Mouse (Mus musculus) heart, embryonic 16.5 days (tissue): ENCODE data around the gene Hoxd3. TPM values are rescaled to one million over a fixed set of nuclear protein-coding genes. Genes with fewer than 3 reads are reported as not detected.

Experiments used
- ATAC-seq: fragments of 200-750 bp; cut with Nextera tagmentation; replicated peaks from 2 replicates; pipeline ENCODE4 v1.8.0; 2017; ENCODE audit warnings: moderate number of reproducible peaks; ENCODE audit not compliant: insufficient read depth, low FRiP score; ENCODE audit errors: extremely low read depth
- H3K27ac ChIP-seq: fragments of 300-500 bp; sonication (generic); 2 replicates; pipeline ENCODE4 v1.5.1; 2014; ENCODE audit warnings: mild to moderate bottlenecking, low read length, control low read depth, moderate library complexity
- H3K27me3 ChIP-seq: fragments of 300-500 bp; sonication (generic); 2 replicates; pipeline ENCODE4 v1.6.1; 2014; ENCODE audit warnings: low read length, mixed read lengths; ENCODE audit not compliant: control insufficient read depth, insufficient read depth
- H3K36me3 ChIP-seq: fragments of 300-500 bp; sonication (generic); 2 replicates; pipeline ENCODE4 v1.6.1; 2014; ENCODE audit not compliant: control insufficient read depth, insufficient read depth
- H3K4me1 ChIP-seq: fragments of 300-500 bp; sonication (generic); 2 replicates; pipeline ENCODE4 v1.6.1; 2014; ENCODE audit warnings: low read length, mixed read lengths; ENCODE audit not compliant: control insufficient read depth, insufficient read depth
- H3K4me2 ChIP-seq: fragments of 300-500 bp; sonication (generic); 2 replicates; pipeline ENCODE4 v1.6.1; 2014; ENCODE audit warnings: low read depth, mild to moderate bottlenecking, control low read depth, low read length
- H3K4me3 ChIP-seq: fragments of 300-500 bp; sonication (generic); 2 replicates; pipeline ENCODE4 v1.5.1; 2014; ENCODE audit warnings: mild to moderate bottlenecking, control low read depth, low read length
- H3K9ac ChIP-seq: fragments of 300-500 bp; sonication (generic); 2 replicates; pipeline ENCODE4 v1.6.1; 2014; ENCODE audit warnings: low read length, control low read depth
- H3K9me3 ChIP-seq: fragments of 300-500 bp; sonication (generic); replicated peaks from 2 replicates; pipeline ENCODE4 v1.6.1; 2016; ENCODE audit warnings: low read length; ENCODE audit not compliant: control insufficient read depth
- WGBS: fragments of 180-500 bp; shearing (Covaris S2); extraction: QIAGEN DNeasy Blood & Tissue Kit; methylation state at CpG from one replicate; pipeline ENCODE4 v1.1.7; 2014; 5-methylcytosine and 5-hydroxymethylcytosine counted together
- polyA plus RNA-seq: library from polyadenylated mRNA; unstranded; fragments of >200 nt; fragmentation: Nextera tagmentation; extraction: Ambion mirVana; gene quantifications from 2 replicates; pipeline ENCODE4 v1.2.1, GENCODE M21; 2015

The Hoxd3 gene
- polyA plus RNA-seq, 1 experiment from 2014 or later: 0.66 TPM

- Histone ChIP-seq H3K27me3 (peaks cover 91% of the 10 kb centered on the region), H3K9ac (no peak overlapping the region), H3K9me3 (no peaks in the 10 kb centered on the region), H3K4me2 (no peak overlapping the region), H3K36me3 (no peaks in the 10 kb centered on the region), H3K4me1 (0 out of 2 replicates have a peak, but pooled peaks cover 3% of the 10 kb centered on the region), H3K27ac (no peak overlapping the region), H3K4me3 (no peak overlapping the region)
- 10% methylated on average over 13 of the region's 13 CpGs for WGBS
- ATAC-seq: no peak
Measured at GRCm38 (mm10) chr2:74728303-74728680, 16.6 kb downstream of the Hoxd3 start.

DNA sequence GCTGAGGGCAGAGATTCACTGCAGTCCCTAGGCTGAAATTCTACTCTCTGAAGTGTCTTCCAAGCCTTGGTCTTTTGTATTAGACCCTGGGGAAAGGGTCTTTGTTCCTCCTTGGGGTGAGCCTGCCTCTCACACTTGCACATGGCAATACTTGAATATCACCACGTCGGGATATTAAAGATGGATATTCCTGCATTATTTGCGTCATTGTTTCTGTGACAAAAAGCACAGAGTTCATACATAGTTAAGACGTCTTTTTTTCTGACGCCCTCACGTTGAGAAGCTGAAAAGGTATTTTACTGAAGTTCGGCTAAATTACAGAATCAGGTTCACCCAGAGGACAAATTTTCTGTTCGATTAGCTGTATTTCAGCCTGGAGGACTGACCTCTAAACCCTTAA lies 18.6 kb downstream of the Hoxd3 start:
- 18% methylated on average over 8 of the region's 8 CpGs for WGBS
- 0 out of 2 replicates have a peak, but pooled peaks cover 3% of the 10 kb centered on the region for H3K4me1 ChIP-seq
- H3K9ac ChIP-seq: no peak overlapping the region
- no peak overlapping the region for H3K4me2 ChIP-seq
- no peak for ATAC-seq
- no peak overlapping the region for H3K27ac ChIP-seq
- no peaks in the 10 kb centered on the region for H3K36me3 ChIP-seq
- H3K4me3 ChIP-seq: no peak overlapping the region
- no peaks in the 10 kb centered on the region for H3K9me3 ChIP-seq
- H3K27me3 ChIP-seq: peaks cover 90% of the 10 kb centered on the region

GRCm38 (mm10) chr2:74731055-74731454 lies 19.3 kb downstream of the Hoxd3 start:
- peaks cover 5% of the 10 kb centered on the region; the same call in 1 of the 2 replicates for H3K4me1 ChIP-seq
- H3K9me3 ChIP-seq: no peaks in the 10 kb centered on the region
- H3K27me3 ChIP-seq: peaks cover 90% of the 10 kb centered on the region
- no peak overlapping the region for H3K4me3 ChIP-seq
- ATAC-seq: no peak
- H3K36me3 ChIP-seq: no peaks in the 10 kb centered on the region
- H3K9ac ChIP-seq: no peak overlapping the region
- no peak overlapping the region for H3K27ac ChIP-seq
- H3K4me2 ChIP-seq: no peak overlapping the region

GRCm38 (mm10) chr2:74731799-74732512 lies 20.2 kb downstream of the Hoxd3 start:
- H3K9me3 ChIP-seq: no peaks in the 10 kb centered on the region
- peaks cover 91% of the 10 kb centered on the region for H3K27me3 ChIP-seq
- no peak overlapping the region for H3K27ac ChIP-seq
- no peaks in the 10 kb centered on the region for H3K36me3 ChIP-seq
- H3K9ac ChIP-seq: no peak overlapping the region
- WGBS: 12% methylated on average over 9 of the region's 9 CpGs
- peaks cover 7% of the 10 kb centered on the region; the same call in 1 of the 2 replicates for H3K4me1 ChIP-seq
- no peak for ATAC-seq
- no peak overlapping the region for H3K4me3 ChIP-seq
- H3K4me2 ChIP-seq: no peak overlapping the region

- no peak overlapping the region for H3K9ac ChIP-seq
- no peaks in the 10 kb centered on the region for H3K9me3 ChIP-seq
- H3K4me2 ChIP-seq: peak overlapping the region; percentile 5; the same call in 1 of the 2 replicates
- peaks cover 4% of the 10 kb centered on the region; the same call in 1 of the 2 replicates for H3K4me1 ChIP-seq
- 2% methylated on average over 52 of the region's 52 CpGs for WGBS
- no peak overlapping the region for H3K27ac ChIP-seq
- peak overlapping the region; percentile 13; the same call in 1 of the 2 replicates for H3K4me3 ChIP-seq
- no peaks in the 10 kb centered on the region for H3K36me3 ChIP-seq
- no peak for ATAC-seq
- peaks cover 91% of the 10 kb centered on the region for H3K27me3 ChIP-seq
Measured at GRCm38 (mm10) chr2:74732513-74733316, 21.0 kb downstream of the Hoxd3 start.

DNA sequence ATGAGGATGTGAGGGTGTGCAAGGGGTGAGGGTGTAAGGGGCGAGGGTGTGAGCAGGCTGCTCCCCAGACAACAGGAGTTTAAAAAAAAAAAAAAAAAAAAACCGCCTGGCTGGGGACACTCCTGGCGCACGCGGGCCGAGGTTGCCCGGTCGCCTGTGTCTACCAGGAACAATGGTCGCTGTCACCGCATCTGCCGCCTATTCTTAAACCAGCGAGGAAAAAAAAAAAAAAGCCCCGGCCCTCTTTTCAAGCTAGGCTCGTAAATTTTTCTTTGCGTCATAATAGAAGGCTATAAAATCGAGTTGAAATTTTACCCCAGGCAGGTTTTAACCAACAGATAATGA lies 21.6 kb downstream of the Hoxd3 start:
- H3K4me1 ChIP-seq: peaks cover 4% of the 10 kb centered on the region; the same call in 1 of the 2 replicates
- ATAC-seq: no peak
- no peaks in the 10 kb centered on the region for H3K9me3 ChIP-seq
- H3K27ac ChIP-seq: no peak overlapping the region
- H3K4me3 ChIP-seq: no peak overlapping the region
- no peaks in the 10 kb centered on the region for H3K36me3 ChIP-seq
- no peak overlapping the region for H3K9ac ChIP-seq
- 3% methylated on average over 16 of the region's 16 CpGs for WGBS
- H3K27me3 ChIP-seq: peaks cover 91% of the 10 kb centered on the region
- no peak overlapping the region for H3K4me2 ChIP-seq

GRCm38 (mm10) chr2:74733765-74734164 lies 22.0 kb downstream of the Hoxd3 start:
- Histone ChIP-seq H3K4me1 (peaks cover 4% of the 10 kb centered on the region; the same call in 1 of the 2 replicates), H3K36me3 (no peaks in the 10 kb centered on the region), H3K4me2 (no peak overlapping the region), H3K27me3 (peaks cover 91% of the 10 kb centered on the region), H3K4me3 (no peak overlapping the region), H3K9ac (no peak overlapping the region), H3K27ac (no peak overlapping the region), H3K9me3 (no peaks in the 10 kb centered on the region)
- no peak for ATAC-seq
- 4% methylated on average over 6 of the region's 6 CpGs for WGBS

- 4% methylated on average over 13 of the region's 13 CpGs for WGBS
- no peak for ATAC-seq
- Histone ChIP-seq H3K4me1 (peaks cover 4% of the 10 kb centered on the region; the same call in 1 of the 2 replicates), H3K4me3 (no peak overlapping the region), H3K9ac (no peak overlapping the region), H3K27me3 (peaks cover 93% of the 10 kb centered on the region), H3K27ac (no peak overlapping the region), H3K4me2 (no peak overlapping the region), H3K9me3 (no peaks in the 10 kb centered on the region), H3K36me3 (no peaks in the 10 kb centered on the region)
Measured at GRCm38 (mm10) chr2:74734451-74734850, 22.7 kb downstream of the Hoxd3 start.
